Mouse (Mus musculus) forebrain, embryonic 11.5 days (tissue): Measurements from ENCODE around the gene Armc7. TPM values are rescaled to one million over a fixed set of nuclear protein-coding genes. Genes with fewer than 3 reads are reported as not detected.
A peak's percentile ranks its signal among the peaks of the same experiment; 100 is the strongest.
"Not testable (repeated sequence)": the region's sequence is repeated elsewhere in the genome, so short reads cannot be mapped to it uniquely, and the experiment has no call there.

Experiments
- ATAC-seq: fragments of 200-750 bp; cut with Nextera tagmentation; replicated peaks from 2 replicates; pipeline ENCODE4 v1.8.0; 2017; ENCODE audit warnings: moderate TSS enrichment; ENCODE audit not compliant: low FRiP score
- DNase-seq: peaks from one replicate; pipeline ENCODE4 v3.0.0-alpha.2; 2017; ENCODE audit warnings: low spot score
- H3K27ac ChIP-seq: fragments of 300-500 bp; sonication (generic); 2 replicates; pipeline ENCODE4 v1.5.1; 2014; ENCODE audit warnings: low read depth, low read length
- H3K27me3 ChIP-seq: fragments of 300-500 bp; sonication (generic); 2 replicates; pipeline ENCODE4 v1.6.1; 2014; ENCODE audit warnings: mild to moderate bottlenecking, low read length, mixed read lengths; ENCODE audit not compliant: control insufficient read depth, insufficient read depth
- H3K36me3 ChIP-seq: fragments of 300-500 bp; sonication (generic); 2 replicates; pipeline ENCODE4 v1.6.1; 2014; ENCODE audit warnings: mild to moderate bottlenecking, low read length, moderate library complexity, mixed read lengths; ENCODE audit not compliant: control insufficient read depth, insufficient read depth
- H3K4me1 ChIP-seq: fragments of 300-500 bp; sonication (generic); replicated peaks from 2 replicates; pipeline ENCODE4 v1.6.1; 2014; ENCODE audit warnings: low read length, mixed read lengths; ENCODE audit not compliant: control insufficient read depth, insufficient read depth
- H3K4me2 ChIP-seq: fragments of 300-500 bp; sonication (generic); 2 replicates; pipeline ENCODE4 v1.6.1; 2014; ENCODE audit warnings: low read depth, mild to moderate bottlenecking, low read length, moderate library complexity, mixed read lengths; ENCODE audit not compliant: severe bottlenecking
- H3K4me3 ChIP-seq: fragments of 300-500 bp; sonication (generic); 2 replicates; pipeline ENCODE4 v1.5.1; 2014; ENCODE audit warnings: low read depth, low read length
- H3K9ac ChIP-seq: fragments of 300-500 bp; sonication (generic); 2 replicates; pipeline ENCODE4 v1.6.1; 2014; ENCODE audit warnings: low read length
- H3K9me3 ChIP-seq: fragments of 300-500 bp; sonication (generic); 2 replicates; pipeline ENCODE4 v1.6.1; 2016; ENCODE audit warnings: low read length, mixed read lengths; ENCODE audit not compliant: control insufficient read depth
- WGBS: fragments of 180-500 bp; shearing (Covaris S2); extraction: QIAGEN DNeasy Blood & Tissue Kit; methylation state at CpG from one replicate; pipeline ENCODE4 v1.1.7; 2014; 5-methylcytosine and 5-hydroxymethylcytosine counted together
- polyA plus RNA-seq: library from polyadenylated mRNA; unstranded; fragments of >200 nt; fragmentation: Nextera tagmentation; extraction: Ambion mirVana; gene quantifications from 2 replicates; pipeline ENCODE4 v1.2.1, GENCODE M21; 2014

The Armc7 gene
- polyA plus RNA-seq, 1 experiment from 2014 or later: 8.9 TPM

DNA sequence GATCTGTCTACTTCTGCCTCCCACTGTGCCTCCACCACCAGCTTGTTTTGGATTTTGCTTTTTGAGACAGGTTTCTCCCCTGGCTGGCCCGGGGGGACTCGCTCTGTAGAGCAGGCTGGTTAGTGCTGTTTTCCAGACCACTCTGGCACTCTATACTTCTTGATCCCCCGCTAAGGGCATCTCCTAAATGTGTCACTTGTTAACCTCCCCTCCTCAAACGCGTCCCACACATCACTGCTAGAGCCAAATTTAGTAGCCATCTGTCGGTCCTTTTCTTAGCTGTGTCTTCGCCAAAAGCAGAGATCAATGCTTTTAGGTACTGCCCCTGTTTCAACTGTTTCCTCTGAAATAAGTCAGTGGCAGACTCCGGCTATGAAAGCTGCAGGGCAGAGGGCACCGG, 43.2 kb downstream of the Armc7 start:
- 82% methylated on average over 9 of the region's 9 CpGs for WGBS
- no peak overlapping the region for H3K4me2 ChIP-seq
- DNase-seq: no peak
- no peak for ATAC-seq
- no peaks in the 10 kb centered on the region for H3K27me3 ChIP-seq
- H3K27ac ChIP-seq: no peak overlapping the region
- no peak overlapping the region for H3K4me3 ChIP-seq
- H3K36me3 ChIP-seq: peaks cover 2% of the 10 kb centered on the region; the same call in 1 of the 2 replicates
- H3K4me1 ChIP-seq: no peaks in the 10 kb centered on the region
- no peak overlapping the region for H3K9ac ChIP-seq
- H3K9me3 ChIP-seq: no peaks in the 10 kb centered on the region

DNA sequence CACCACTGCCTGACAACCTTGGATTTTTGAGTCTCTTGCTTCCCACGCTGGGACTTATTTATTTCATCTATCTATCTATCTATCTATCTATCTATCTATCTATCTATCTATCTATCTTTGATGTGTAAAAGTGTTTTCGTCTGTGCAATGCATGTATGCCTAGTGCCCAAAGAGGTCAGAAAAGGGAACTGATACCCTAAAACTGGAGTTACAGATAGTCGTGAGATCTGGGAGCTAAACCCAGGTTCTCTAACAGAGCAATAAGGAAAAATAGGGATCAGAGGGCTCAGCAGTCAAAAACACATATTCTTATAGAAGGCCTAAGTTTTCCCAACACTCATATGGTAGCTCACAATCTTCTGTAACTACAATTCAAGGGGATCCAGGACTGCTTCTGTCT, 44.1 kb downstream of the Armc7 start:
- WGBS: 94% methylated on average over 3 of the region's 3 CpGs
- DNase-seq: no peak

DNA sequence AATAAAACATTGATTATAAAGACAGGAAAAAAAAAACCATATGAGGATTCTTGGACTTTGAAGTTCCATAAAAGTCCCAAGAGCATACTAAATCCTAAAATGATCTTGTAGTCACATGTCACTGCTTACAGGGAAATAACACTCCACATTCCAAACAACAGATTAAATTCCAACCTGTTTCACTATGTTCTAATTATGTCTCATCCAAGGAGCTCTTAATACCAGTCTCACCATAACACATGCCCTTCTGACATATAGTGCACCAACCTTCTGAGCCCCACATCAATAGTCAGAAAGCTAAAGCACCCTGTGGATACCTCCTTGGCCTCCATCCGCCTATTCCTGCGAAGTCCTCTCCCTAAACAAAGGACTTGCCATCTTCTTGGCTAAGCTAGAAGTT, 44.8 kb downstream of the Armc7 start:
- Histone ChIP-seq H3K9ac (no peak overlapping the region), H3K36me3 (peaks cover 2% of the 10 kb centered on the region; the same call in 1 of the 2 replicates), H3K4me2 (no peak overlapping the region), H3K27ac (no peak overlapping the region), H3K4me1 (no peaks in the 10 kb centered on the region), H3K27me3 (no peaks in the 10 kb centered on the region), H3K4me3 (no peak overlapping the region), H3K9me3 (no peaks in the 10 kb centered on the region)
- no peak for ATAC-seq
- no peak for DNase-seq
- WGBS: 59% methylated on average over 2 of the region's 2 CpGs

More for the DNA sequence above, 44.1 kb downstream of the Armc7 start:
- Histone ChIP-seq H3K9ac (no peak overlapping the region), H3K4me2 (no peak overlapping the region), H3K4me1 (no peaks in the 10 kb centered on the region), H3K9me3 (no peaks in the 10 kb centered on the region), H3K27ac (no peak overlapping the region), H3K36me3 (peaks cover 2% of the 10 kb centered on the region; the same call in 1 of the 2 replicates), H3K27me3 (no peaks in the 10 kb centered on the region), H3K4me3 (no peak overlapping the region)
- no peak for ATAC-seq

DNA sequence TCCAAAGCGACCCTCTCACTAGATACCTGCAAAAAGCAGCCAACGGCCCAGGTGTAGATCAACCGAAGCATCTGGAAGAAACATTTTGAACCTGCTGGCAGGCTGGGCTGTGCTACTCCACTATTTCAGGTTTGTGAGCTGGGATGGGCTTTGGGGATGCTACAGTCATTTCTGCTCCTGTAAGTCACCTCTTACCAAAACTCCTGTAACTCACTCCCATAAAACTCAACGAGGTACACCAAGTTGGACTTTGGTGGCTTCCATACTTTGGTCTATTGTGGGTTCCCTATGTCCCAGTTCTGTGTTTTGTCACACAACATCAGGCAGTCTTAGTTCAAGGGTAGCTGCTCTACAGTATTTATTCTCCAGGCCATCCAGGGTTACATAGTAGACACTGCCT, 45.6 kb downstream of the Armc7 start:
- WGBS: 84% methylated on average over 4 of the region's 4 CpGs
- Histone ChIP-seq H3K36me3 (peaks cover 5% of the 10 kb centered on the region; the same call in 1 of the 2 replicates), H3K9me3 (no peaks in the 10 kb centered on the region), H3K4me3 (no peak overlapping the region), H3K9ac (no peak overlapping the region), H3K4me1 (no peaks in the 10 kb centered on the region), H3K27me3 (no peaks in the 10 kb centered on the region), H3K27ac (no peak overlapping the region), H3K4me2 (no peak overlapping the region)
- DNase-seq (no peak), ATAC-seq (no peak)

DNA sequence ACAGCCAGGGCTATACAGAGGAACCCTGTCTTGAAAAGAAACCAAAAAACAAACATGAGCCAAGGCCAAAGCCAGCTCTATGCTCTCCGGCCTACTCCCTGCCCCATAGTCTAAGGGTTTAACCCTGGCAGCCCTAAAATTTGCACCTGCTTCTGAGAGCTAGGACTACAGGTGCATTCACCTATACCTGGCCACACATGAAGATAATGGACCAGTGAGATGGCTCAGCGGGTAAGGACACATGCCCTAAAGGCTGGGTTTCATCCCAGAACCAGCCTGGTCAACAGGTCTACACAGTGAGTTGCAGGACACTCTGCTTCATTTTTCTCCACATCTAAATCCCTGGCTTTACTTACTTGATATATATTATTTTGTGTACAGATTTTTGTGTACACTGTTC, 46.8 kb downstream of the Armc7 start:
- Histone ChIP-seq H3K4me1 (no peaks in the 10 kb centered on the region), H3K36me3 (peaks cover 6% of the 10 kb centered on the region; the same call in 1 of the 2 replicates), H3K4me3 (no peak overlapping the region), H3K9me3 (no peaks in the 10 kb centered on the region), H3K27me3 (no peaks in the 10 kb centered on the region), H3K4me2 (no peak overlapping the region), H3K27ac (no peak overlapping the region), H3K9ac (no peak overlapping the region)
- no peak for DNase-seq
- ATAC-seq: no peak
- WGBS: 84% methylated on average over 2 of the region's 2 CpGs

DNA sequence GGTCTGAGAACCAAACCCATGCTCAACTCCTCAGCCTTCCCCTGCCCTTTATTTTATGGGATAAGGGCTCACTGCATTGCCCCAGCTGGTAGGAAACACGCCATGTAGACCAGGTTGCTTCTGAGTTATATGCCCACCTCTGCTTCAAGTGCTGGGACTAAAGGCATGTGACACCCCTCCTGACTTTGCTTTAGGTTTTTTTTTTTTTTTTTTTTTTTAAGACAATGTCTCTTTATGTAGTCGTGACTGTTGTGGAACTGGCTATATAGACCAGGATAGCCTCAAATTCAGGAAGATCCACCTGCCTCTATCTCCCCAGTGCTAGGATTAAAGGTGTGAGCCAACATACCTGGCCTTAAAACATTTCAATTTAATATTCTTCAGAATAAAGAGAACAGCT, 47.2 kb downstream of the Armc7 start:
- Histone ChIP-seq H3K36me3 (peaks cover 6% of the 10 kb centered on the region; the same call in 1 of the 2 replicates), H3K9ac (no peak overlapping the region), H3K27ac (no peak overlapping the region), H3K9me3 (no peaks in the 10 kb centered on the region), H3K27me3 (no peaks in the 10 kb centered on the region), H3K4me2 (no peak overlapping the region), H3K4me1 (no peaks in the 10 kb centered on the region), H3K4me3 (no peak overlapping the region)
- 77% methylated on average over 2 of the region's 2 CpGs for WGBS
- DNase-seq: no peak
- no peak for ATAC-seq

DNA sequence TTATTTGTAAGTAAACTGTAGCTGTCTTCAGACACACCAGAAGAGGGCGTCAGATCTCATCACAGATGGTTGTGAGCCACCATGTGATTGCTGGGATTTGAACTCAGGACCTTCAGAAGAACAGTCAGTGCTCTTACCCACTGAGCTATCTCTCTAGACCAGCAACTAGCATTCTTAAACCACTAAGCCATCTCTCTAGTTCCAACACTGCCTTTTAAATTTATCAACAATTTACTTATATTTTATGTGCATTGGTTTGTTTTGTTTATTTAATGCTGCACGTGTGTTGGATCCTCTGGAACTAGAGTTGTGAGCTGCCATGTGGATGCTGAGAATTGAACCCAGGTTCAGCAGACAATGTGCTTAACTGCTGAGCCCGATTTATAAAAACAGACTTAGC, 51.0 kb downstream of the Armc7 start:
- H3K27ac ChIP-seq, H3K4me2 ChIP-seq, DNase-seq, H3K27me3 ChIP-seq, H3K9me3 ChIP-seq, H3K9ac ChIP-seq, H3K4me1 ChIP-seq, ATAC-seq, H3K4me3 ChIP-seq: not testable (repeated sequence)
- WGBS: 90% methylated on average over 3 of the region's 3 CpGs
- H3K36me3 ChIP-seq: peaks cover 14% of the 10 kb centered on the region

DNA sequence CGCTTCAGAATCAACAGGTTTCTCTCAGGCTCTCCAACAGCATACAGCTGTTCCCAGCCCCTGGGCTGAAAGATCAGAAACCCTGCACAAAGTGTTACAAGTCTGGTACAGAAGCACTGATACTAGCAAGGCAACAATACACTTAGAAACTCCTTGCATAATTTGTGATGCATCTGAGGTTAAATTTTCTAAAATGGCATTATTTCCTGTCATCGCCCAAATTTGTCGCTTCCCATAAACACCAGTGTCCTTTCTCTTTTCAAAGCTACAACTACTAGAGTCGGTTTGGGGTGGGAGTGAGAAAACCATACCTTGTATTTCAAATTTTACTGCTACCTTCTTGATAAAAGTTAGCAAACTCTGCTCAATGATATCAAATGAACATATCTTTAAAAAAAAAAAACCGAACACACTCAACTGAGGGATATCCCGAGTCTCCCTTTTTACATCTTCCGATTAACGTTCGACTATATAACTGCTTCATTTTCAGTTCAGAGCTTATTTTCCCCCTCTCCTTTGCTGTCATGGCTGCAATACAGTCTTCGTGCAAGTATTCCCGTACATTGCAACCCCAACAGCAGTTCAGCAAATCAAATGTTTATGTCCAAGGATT, 59.4 kb downstream of the Armc7 start:
- Histone ChIP-seq H3K9me3 (no peaks in the 10 kb centered on the region), H3K4me3 (peak overlapping the region; percentile 96), H3K36me3 (peaks cover 16% of the 10 kb centered on the region), H3K27me3 (no peaks in the 10 kb centered on the region), H3K4me2 (peak overlapping the region; percentile 79), H3K9ac (peak overlapping the region; percentile 99), H3K27ac (peak overlapping the region; percentile 99), H3K4me1 (no peaks in the 10 kb centered on the region)
- DNase-seq (no peak), ATAC-seq (no peak)
- 8% methylated on average over 11 of the region's 11 CpGs for WGBS

DNA sequence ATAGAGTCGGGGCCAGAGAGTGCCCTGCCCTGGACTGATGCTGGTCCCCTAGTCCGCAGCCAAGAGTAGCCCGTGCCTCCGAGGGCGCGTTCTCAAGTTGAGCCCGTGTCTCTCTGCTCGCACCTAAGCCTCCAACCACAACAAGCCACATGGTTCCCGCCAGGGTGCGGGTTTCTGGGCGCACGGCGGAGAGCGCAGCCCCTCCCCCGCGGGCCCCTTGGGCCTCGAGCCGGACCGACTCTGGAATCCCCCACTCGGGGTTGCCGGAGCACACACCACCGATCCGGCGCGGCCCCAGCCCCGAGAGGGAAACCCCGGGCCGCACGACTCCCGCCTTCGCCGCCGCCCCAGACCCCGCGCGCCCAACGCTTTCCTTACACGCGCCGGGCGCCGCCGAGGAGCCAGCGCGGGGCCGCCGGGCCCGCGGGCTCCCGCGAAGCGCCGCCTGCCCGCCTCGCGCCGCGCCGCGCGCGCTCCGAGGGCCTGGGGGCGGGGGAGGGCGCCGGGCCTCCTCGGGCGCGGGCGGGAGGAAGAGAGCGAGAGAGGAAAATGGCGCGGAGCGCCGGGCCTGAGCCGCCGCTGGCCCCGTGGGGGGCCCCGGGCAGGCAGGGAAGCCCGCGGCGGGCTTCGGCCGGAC, 60.1 kb downstream of the Armc7 start:
- Histone ChIP-seq H3K36me3 (peaks cover 12% of the 10 kb centered on the region; the same call in 1 of the 2 replicates), H3K27ac (peak overlapping the region; percentile 99), H3K4me2 (peak overlapping the region; percentile 79), H3K4me1 (no peaks in the 10 kb centered on the region), H3K9me3 (no peaks in the 10 kb centered on the region), H3K9ac (peak overlapping the region; percentile 99), H3K4me3 (peak overlapping the region; percentile 96), H3K27me3 (no peaks in the 10 kb centered on the region)
- 1% methylated on average over 49 of the region's 84 CpGs for WGBS
- DNase-seq: peak; percentile 87
- peak; percentile 72 for ATAC-seq
